Mouse (Mus musculus): ENCODE data around the gene Cela3b.
"Not testable (repeated sequence)": the region's sequence is repeated elsewhere in the genome, so short reads cannot be mapped to it uniquely, and the experiment has no call there.

The Cela3b gene

DNA sequence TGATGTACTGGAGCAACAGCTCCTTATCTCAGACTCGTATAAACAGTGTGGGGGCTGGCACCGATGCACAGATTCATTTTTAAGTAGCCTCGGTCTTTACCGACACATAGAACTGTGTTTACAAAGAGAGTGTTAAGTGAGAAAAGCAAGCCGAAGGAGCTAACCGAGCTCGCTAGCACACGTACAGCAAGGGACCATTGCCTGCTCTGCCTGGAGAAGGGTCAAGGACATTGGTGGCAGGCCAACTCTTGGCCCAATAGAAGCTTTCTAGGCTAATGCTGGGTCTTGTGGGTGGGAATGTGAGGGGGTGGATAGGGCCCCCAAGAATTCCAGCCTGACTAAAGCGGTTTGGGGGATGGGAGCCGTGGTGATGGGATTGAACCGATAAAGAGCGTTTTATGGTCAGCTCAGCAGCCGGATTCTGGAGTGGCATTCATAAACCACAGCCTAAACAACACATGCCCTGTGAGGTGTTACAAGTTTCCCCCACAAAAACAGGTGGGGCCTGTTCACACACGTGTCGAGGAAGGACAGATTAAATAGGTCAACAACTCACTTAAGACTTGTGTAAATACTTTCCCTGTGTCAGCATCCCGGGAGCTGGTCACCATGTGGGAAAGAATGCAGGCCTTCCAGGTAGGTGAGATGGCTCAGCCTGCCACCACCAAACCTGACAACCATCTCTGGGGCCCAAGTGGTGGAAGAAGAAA lies 31.8 kb upstream of the Cela3b start:
- no peak for DNase-seq (ENCODE audit: extremely low read depth, low read depth, low spot score)

DNA sequence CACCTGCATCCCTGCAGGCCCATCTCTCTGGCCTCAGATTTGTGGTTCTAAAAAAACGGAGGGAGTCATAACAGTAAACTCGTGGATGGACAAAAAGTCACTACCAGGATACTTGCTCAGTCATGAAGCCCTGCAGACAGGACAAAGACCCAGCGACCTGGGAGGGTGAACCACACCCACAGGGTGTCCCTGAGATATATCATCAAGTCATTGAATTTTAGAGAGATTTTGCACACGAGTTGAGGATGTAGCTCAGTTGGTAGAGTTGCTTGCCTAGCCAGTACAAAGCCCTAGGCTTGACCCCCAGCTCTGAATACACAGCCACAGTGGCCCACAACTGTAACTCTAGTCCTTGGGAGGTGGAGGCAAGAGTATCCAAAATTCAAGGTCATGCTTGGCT lies 30.9 kb upstream of the Cela3b start:
- DNase-seq (ENCODE audit: extremely low read depth, low read depth, low spot score), result no peak

DNA sequence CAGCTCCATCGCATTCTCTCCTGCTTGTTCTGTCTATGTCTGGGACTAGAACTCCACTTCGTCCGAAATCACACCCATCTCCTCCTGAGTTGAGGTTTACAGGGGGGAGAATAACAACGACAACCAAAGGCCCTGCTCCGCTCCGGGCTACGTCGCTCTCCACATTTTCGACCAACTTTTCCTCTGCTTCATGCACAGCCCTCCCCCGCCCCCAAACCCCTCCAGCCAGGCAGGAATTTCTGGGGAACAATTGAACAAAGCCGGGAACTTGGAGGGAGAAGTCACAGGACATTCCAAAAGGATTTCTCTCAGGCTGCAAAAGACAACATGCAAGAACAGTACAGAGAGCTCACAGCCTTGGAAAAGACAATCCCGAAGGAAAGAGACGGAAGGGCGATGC lies 30.3 kb upstream of the Cela3b start:
- no peak for DNase-seq (ENCODE audit: extremely low read depth, low read depth, low spot score)

DNA sequence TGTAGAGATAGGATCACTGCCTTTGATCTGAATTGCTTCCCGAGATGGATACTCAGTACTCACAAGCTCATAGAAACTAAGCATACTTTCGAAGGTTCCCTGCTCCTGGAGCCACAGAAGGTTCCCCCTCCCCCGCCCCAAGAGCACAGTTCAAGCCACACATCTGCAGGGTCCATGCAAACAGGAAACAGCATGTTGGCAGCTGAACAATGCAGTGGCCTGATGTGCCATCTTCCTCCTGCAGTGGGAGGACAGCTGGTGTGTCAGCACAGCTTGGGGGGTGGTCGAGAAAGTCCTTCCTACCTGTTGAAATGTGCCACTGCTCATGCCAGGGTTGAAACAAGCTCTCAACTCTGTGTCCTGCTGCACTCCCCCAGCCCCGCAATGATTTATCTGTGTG lies 28.5 kb upstream of the Cela3b start:
- no peak for DNase-seq (ENCODE audit: extremely low read depth, low read depth, low spot score)

DNA sequence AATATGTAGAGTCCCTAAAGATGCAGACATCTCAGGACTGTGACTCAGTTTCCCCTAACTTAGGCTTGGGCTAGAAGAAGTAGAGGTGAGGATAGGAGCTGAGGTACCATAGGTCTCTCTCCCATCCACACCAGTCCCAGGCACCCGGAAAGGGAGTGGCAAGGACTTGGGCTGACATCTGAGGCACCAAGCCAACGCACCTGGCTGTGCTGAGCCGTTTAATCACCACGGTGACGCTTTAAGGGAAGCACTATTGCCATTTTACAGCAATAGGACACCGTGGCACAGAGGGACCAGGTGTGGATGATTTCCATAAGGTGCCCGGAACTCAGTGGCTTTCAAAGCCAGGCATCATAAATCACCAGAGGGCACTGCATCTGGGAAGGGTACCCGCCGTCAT lies 28.0 kb upstream of the Cela3b start:
- DNase-seq (ENCODE audit: extremely low read depth, low read depth, low spot score), result no peak

DNA sequence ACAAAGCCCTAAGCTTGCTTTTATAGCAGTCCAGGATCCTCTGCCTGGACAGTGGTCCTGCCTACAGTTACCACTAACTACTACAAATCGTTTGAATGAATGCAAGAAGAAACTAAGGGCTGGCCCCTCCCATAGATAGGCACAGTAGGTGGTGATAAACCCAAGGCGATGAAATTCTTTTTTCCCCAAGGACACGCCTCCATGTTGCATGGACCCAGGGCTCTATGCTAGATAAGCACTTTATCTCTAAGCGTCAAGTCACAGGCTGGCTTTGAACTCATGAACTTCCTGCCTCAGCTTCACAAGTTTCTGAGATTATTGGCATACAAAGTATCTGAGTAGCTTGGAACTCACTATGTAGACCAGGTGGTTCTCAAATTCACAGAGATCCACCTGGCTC lies 27.0 kb upstream of the Cela3b start:
- DNase-seq (ENCODE audit: extremely low read depth, low read depth, low spot score), result no peak

DNA sequence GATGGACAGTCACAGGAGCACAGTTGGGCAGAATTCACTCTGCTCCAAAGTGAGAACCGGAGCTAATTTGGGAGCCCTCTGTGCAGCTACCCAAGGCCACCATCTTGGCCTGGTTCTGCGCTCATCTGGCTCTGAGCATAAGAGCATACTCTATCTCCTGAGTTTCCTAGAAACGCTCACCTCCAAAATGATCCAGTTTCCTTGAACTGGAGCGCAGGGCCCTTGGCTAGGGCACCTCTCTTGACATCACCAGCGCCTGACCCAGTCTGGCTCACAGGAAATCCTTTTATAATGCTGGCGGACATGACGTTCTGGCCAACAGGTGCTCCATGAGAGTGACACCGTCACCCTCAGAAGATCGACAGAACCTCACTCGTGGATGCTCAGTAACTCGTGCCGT lies 26.2 kb upstream of the Cela3b start:
- no peak for DNase-seq (ENCODE audit: extremely low read depth, low read depth, low spot score)

DNA sequence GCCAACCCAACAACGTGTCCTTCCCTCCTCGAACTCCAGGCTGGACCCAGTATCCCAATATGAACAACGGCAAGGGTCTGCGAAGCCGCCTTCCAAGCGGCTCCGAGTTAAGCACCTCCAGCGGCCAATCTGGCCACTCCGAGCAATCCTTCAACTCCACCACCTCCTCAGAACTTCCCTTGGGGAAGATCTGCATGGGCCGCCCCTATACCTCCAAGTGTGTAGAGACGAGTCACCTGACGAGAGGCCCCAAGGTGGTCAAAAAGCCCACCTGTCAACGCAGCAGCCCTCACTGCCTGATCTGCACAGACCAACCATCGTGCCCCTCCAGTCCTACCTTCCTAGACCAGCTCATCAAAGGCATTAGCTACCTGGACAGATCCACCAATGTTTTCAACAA lies 24.2 kb upstream of the Cela3b start:
- DNase-seq (ENCODE audit: extremely low read depth, low read depth, low spot score), result no peak

DNA sequence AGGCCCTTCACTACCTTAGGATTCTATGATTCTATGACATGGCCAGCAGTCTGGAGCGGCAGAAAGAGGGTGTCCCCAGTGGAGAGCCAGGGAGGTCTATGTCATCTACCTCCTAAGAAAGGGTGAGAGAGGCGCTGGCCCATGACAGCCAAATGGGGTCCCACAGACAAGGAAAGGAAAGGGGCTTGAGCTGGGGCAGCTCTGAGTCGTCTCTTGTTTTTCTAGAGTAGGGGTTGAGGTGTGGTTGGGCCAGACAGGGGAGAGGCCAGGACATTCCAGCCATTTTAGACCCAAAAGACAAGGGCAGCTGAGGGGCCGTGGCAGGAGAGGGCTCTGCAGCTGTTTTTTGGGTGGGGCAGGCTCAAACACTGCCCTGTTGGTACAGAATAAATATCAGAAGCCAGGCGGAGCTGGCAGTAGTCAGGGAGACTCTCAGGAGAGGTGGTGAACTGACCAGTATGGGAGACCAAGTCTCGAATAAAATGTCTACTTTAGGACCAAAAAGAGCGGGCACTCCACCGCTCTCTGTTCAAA lies 23.0 kb upstream of the Cela3b start, which contains the start of gene 1700013G24Rik:
Gene 1700013G24Rik, plus strand, starts transcription at position 51 of the 534 bp plus-strand sequence.
- DNase-seq (ENCODE audit: extremely low read depth, low read depth, low spot score), result no peak

DNA sequence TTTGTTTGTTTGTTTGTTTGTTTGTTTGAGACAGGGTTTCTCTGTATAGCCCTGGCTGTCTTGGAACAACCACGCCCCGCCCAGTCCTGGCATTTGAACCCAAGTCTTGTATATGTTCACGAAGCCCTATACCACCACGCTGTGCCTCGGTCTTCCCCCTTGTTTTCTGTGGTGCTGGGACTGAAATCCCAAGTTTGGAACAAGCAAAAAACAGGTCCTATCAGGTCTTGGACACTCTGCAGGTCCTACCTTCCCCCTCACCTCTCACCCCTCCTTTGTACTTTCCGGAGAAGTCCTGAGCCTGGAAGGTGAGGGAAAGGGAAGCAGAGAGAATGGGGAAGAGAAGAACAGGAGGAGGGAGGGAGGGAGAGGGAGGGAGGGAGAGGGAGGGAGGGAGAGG lies 21.9 kb upstream of the Cela3b start:
- DNase-seq (ENCODE audit: extremely low read depth, low read depth, low spot score), result no peak

DNA sequence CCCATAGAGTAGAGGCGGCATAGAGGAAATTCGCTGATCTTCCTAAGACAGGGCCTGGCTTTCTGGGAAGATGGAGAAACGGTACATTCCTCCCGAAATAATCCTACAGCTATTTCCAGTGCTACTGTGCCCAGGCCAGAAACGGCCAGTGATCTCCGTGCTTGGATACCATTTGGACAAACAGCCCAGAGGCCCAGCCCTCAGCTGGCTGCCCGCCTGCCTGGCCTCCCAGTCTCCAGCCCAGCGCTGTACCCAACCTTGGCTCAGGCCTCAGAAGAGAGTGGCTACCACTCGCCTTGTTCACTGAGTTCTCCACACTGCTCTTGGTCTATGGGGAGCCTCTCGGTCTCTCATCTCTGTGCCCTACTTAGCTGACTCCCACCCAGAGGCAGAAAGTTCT lies 19.4 kb upstream of the Cela3b start:
- DNase-seq (ENCODE audit: extremely low read depth, low read depth, low spot score), result no peak

DNA sequence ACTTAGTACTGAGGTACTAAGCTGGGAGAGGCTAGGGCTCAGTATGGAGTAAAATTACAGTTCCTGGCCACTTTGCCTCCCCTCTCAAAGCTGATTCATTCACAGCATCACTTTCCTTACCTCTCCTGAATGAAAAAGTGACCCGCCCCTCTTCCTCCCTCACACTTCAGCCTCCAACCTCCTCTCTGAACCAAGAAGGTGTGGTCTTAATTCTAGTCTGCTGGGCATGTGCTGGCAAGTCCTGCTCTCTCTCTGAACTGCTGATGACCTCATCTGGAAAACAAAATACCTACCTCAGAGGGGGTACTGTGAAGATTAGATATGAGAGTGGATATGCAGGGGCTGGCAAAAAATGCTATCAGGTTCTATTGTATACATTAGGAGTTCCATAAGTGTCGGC lies 18.8 kb upstream of the Cela3b start:
- no peak for DNase-seq (ENCODE audit: extremely low read depth, low read depth, low spot score)

DNA sequence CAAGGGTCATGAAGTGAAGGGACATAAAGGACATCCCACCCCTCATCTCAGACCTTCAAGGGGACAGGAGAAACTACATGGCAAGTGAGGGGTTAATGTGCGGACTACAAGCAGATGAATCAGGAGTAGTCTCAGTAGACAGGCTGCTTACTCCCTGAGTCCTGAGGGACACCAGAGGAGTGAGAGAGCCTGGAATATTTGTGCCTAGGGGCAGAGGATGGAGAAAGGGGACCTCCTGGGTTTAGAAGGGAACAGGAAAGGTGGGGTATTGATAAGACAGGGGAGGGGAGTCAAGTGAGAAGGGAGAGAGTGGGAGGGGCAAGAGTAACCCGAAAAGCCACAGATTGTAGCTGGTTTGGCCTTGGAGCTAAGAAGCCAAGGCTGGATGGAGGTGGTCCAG lies 18.3 kb upstream of the Cela3b start:
- no peak for DNase-seq (ENCODE audit: extremely low read depth, low read depth, low spot score)

DNA sequence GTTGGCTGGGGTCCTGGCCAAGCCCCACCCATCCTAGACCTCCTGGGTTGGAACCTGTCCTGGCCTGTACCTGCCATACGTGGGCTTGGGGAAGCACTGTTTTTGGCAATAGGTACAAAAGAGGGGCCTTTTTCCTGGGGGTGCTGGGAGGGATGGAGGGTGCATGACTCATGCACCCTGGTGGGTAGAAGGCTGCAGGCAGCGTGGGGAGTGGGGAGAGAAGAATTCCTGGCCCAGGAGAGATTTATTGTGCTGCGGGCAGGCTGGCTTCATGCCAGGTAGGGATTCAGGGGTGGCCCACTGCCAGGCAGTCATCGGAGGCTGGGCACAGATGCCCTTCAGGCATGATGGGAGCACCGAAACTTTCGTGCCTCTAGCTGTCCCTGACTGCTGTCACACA lies 17.9 kb upstream of the Cela3b start:
- DNase-seq (ENCODE audit: extremely low read depth, low read depth, low spot score), result no peak

DNA sequence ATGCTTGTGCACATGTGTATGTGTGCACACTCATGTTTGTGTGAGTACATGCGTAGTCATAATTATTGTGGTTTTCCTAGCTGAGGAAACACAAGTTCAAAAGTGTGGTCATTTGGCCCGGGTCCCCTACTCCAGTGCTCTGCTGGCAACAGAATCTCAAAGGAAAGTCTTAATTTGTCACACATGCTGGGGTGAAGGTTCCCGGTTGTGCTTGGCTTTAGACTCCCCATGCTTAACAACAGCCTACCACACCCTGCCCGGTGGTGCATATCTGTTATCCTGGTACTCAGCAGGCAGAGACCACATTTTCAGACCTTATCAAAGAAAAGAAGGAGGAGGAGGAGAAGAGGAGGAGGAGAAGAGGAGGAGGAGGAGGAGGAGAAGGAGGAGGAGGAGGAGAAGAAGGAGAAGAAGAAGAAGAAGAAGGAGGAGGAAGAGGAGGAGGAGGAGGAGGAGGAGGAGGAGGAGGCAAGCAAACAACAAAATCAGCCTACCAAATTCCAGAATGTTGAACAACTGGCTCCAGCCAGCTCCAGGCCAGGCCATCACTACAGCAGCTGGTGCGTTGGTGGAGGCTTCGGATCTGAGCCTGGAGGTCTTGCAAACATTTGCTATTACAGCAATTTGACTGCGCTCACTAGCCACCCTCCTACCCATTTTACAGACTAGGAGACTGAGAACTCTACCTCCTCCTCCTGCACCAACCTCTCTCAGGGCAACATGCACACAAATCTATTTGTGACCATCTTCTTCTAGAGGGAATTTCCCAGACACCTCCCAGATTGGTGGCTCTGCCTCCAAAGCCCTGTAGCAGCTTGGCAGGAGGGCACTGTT lies 17.2 kb upstream of the Cela3b start:
- DNase-seq (ENCODE audit: extremely low read depth, low read depth, low spot score), result no peak

DNA sequence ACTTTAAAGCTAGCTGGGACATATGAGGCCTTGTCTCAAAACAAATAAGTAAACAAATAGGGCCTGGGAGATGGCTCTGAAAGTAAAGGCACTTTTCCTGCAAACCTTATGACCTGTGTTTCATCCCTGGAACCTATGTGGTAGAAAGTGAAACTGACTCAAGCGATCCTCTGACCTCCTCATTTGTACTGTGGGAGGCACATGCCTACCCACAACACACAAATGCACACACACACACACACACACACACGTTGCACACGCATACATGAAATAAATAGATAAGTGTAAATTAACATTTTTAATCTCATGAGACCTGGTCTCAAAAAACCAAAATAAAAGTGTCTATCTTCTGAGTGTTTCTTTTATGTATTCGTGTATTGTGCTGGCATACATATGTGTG lies 15.5 kb upstream of the Cela3b start:
- no peak for DNase-seq (ENCODE audit: extremely low read depth, low read depth, low spot score)

DNA sequence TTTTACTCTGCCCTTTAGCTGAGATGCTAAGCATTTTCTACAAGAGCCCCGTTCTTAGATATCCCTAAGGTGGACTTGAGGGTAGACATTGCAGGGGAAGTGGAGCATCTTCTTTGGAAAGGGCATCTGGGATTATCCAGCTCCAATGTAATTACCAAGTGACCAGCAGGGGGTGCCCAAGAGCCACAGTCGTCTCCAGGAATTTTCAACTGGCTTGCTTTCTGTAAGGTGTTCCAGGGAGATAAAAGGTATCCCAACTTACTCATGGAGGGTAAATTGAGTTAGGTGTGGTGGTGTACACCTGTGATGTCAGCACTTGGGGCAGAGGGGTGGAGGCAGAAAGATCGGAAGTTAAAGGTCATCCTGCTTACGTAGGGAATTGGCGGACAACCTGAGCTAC lies 13.3 kb upstream of the Cela3b start:
- DNase-seq (ENCODE audit: extremely low read depth, low read depth, low spot score), result no peak

DNA sequence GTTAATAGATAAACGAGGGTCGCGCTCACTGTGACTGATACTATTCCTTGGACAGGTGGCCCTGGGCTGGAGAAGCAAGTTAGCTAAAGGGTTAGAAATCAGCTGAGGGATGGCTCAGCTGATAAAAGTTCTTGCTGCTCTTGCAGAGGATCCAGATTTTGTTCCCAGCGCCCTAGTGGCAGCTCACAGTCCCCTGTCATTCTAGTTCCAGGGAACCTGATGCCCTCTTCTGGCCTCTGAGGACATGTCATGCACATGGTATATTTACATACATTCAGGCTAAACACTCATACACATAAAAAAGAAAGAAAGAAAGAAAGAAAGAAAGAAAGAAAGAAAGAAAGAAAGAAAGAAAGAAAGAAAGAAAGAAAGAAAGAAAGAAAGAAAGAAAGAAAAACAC lies 11.0 kb upstream of the Cela3b start:
- DNase-seq (ENCODE audit: extremely low read depth, low read depth, low spot score), result no peak

DNA sequence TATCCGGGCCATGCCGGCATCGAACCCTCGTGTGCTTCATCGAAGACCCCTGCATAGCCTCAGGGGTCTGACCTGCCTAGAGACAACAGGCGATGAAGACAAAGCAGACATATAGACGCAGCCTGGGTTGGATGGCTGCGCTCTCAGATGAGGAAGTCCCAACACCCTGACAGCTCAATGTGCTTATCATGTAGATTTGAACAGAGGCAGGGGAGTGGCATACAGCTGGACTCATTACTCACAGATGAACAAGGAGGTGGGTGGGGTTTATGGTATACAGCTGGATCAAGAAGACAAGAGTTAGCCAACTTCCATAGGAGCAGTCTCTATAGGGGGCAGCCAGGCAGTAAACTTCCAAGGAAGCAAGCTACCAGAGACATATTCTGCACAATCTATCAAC lies 8.5 kb upstream of the Cela3b start:
- no peak for DNase-seq (ENCODE audit: extremely low read depth, low read depth, low spot score)

DNA sequence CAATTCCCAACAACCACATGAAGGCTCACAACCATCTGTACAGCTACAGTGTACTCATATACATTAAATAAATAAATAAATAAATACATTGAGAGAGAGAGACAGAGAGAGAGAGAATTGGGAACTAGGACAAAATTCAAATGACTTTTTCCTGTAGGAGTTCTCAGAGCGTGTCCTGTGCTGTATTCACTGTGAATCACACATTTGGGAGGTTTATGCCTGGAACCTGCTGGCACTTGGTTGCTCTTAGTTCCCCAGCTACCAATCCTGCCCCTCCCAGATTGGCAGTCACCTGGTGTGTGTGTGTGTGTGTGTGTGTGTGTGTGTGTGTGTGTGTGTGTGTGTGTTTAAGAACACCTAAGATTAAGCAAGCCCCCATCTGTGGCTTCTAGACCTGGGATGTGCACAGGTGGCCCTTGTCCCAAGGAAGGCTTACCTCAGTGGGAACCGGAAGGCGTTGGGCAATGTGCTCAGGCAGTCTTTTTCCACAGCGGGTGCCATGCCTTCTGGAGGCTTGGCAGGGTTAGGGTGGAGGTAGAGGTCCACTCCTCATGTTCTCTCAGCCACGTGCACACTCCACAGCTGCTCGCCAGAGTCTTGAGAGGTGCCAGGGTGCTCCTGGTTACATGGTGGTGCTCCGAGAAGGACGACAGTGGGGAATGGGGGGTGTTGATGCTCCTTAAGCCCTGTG lies 6.8 kb upstream of the Cela3b start:
- no peak for DNase-seq (ENCODE audit: extremely low read depth, low read depth, low spot score)

DNA sequence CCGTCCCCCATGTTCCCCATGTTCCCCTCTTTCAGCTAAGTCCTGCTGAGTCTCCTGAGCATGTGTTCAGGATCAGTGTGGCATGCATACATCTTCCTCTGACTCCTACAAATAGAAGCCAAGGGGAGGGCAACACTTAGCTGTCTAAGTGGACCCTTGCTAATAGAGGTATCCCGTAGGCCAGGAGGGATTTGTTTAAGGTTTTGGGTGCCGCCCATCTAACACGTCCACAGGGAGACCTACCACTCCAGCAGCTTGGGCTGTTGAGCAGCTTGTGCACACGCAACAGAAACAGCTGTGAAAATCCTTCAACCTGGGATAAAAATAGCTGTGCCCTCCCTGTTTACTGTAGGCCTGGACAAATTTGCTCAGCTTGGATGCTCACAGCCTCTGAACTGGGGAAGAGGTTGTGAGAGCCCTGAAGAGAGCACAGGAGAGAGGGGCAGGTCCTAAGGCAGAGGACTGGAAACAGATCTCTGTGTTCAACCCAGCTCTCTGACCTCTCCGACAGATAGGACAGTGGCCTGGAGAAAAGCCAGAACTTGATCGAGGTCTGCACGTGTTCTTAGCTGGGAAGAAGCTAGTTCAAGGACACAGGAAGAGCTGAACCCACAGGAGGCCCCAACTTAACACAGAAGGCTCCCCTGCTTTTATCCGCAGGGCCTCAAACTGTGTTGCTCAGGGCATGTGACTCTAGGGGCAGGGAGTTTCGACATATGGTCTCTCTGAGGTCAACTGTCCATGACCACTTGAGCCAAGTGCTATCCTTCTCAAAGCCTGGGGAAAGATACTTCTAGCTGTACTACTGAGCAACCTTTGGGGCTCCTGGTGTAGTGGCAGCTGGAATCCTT lies 2.6 kb upstream of the Cela3b start:
- not testable (repeated sequence) for DNase-seq (ENCODE audit: extremely low read depth, low read depth, low spot score)
